Mouse (Mus musculus) hindbrain, postnatal 0 days (tissue): ENCODE data around the gene Ptpn14. TPM values are rescaled to one million over a fixed set of nuclear protein-coding genes. Genes with fewer than 3 reads are reported as not detected.

Experiments
- ATAC-seq: fragments of 200-750 bp; cut with Nextera tagmentation; 2 replicates; pipeline ENCODE4 v1.8.0; 2017; ENCODE audit warnings: mild to moderate bottlenecking, moderate TSS enrichment, moderate library complexity
- DNase-seq: peaks from one replicate; pipeline ENCODE4 v3.0.0-alpha.2; 2015; ENCODE audit warnings: low spot score
- H3K27ac ChIP-seq: fragments of 300-500 bp; sonication (generic); 2 replicates; pipeline ENCODE4 v1.5.1; 2014; ENCODE audit warnings: mild to moderate bottlenecking
- H3K27me3 ChIP-seq: fragments of 300-500 bp; sonication (generic); 2 replicates; pipeline ENCODE4 v1.6.1; 2014; ENCODE audit warnings: low read length, mixed read lengths; ENCODE audit not compliant: insufficient read depth
- H3K36me3 ChIP-seq: fragments of 300-500 bp; sonication (generic); 2 replicates; pipeline ENCODE4 v1.6.1; 2014; ENCODE audit warnings: low read length, mixed read lengths; ENCODE audit not compliant: insufficient read depth
- H3K4me1 ChIP-seq: fragments of 300-500 bp; sonication (generic); 2 replicates; pipeline ENCODE4 v1.6.1; 2014; ENCODE audit warnings: antibody characterized with exemption, low read length, mixed read lengths; ENCODE audit not compliant: insufficient read depth
- H3K4me2 ChIP-seq: fragments of 300-500 bp; sonication (generic); 2 replicates; pipeline ENCODE4 v1.6.1; 2014; ENCODE audit warnings: low read depth, mild to moderate bottlenecking, low read length, moderate library complexity, mixed read lengths
- H3K4me3 ChIP-seq: fragments of 300-500 bp; sonication (generic); 2 replicates; pipeline ENCODE4 v1.5.1; 2014; ENCODE audit warnings: low read length
- H3K9ac ChIP-seq: fragments of 300-500 bp; sonication (generic); replicated peaks from 2 replicates; pipeline ENCODE4 v1.6.1; 2014; ENCODE audit warnings: mild to moderate bottlenecking, low read length, moderate library complexity, mixed read lengths
- H3K9me3 ChIP-seq: fragments of 300-500 bp; sonication (generic); 2 replicates; pipeline ENCODE4 v1.6.1; 2016; ENCODE audit warnings: low read length, mixed read lengths
- CTCF ChIP-seq: IDR thresholded peaks from 2 replicates; pipeline ENCODE4 v1.5.1; 2016; ENCODE audit warnings: antibody characterized with exemption, control low read depth, low read depth
- WGBS: fragments of 180-500 bp; shearing (Covaris S2); extraction: QIAGEN DNeasy Blood & Tissue Kit; methylation state at CpG from one replicate; pipeline ENCODE4 v1.1.7; 2014; 5-methylcytosine and 5-hydroxymethylcytosine counted together
- polyA plus RNA-seq: library from polyadenylated mRNA; unstranded; fragments of >200 nt; fragmentation: Nextera tagmentation; extraction: Ambion mirVana; gene quantifications from 2 replicates; pipeline ENCODE4 v1.2.1, GENCODE M21; 2015
- total RNA-seq: library from RNA; depleted of rRNA; stranded (reverse); fragments of >200 nt; gene quantifications from 2 replicates; pipeline ENCODE4 v1.2.3, GENCODE M21; 2014

The Ptpn14 gene
- total and polyA plus RNA-seq, 2 experiments from 2014 or later = 1.4 to 8.2 TPM

- Histone ChIP-seq H3K9me3 (no peaks in the 10 kb centered on the region), H3K27ac (no peak overlapping the region), H3K27me3 (no peaks in the 10 kb centered on the region), H3K4me3 (no peak overlapping the region), H3K4me2 (no peak overlapping the region), H3K9ac (no peak overlapping the region), H3K4me1 (no peaks in the 10 kb centered on the region), H3K36me3 (peaks cover 13% of the 10 kb centered on the region; the same call in 1 of the 2 replicates)
- TF ChIP-seq CTCF = no peak
- peak; percentile 53; the same call in 1 of the 2 replicates for ATAC-seq
- peak; percentile 37 for DNase-seq
- 53% methylated on average over 9 of the region's 9 CpGs for WGBS
Observed at GRCm38 (mm10) chr1:189894191-189894590, 166.1 kb downstream of the Ptpn14 start.

- Histone ChIP-seq H3K4me3 (no peak overlapping the region), H3K9me3 (no peaks in the 10 kb centered on the region), H3K36me3 (peaks cover 18% of the 10 kb centered on the region; the same call in 1 of the 2 replicates), H3K27me3 (no peaks in the 10 kb centered on the region), H3K9ac (no peak overlapping the region), H3K27ac (no peak overlapping the region), H3K4me1 (no peaks in the 10 kb centered on the region), H3K4me2 (no peak overlapping the region)
- DNase-seq (no peak), ATAC-seq (no peak)
- 64% methylated on average over 9 of the region's 9 CpGs for WGBS
- no peak for TF ChIP-seq CTCF
Observed at GRCm38 (mm10) chr1:189897861-189898260, 169.8 kb downstream of the Ptpn14 start.

- TF ChIP-seq CTCF = no peak
- no peaks in the 10 kb centered on the region for H3K9me3 ChIP-seq
- H3K27me3 ChIP-seq = no peaks in the 10 kb centered on the region
- H3K36me3 ChIP-seq = peaks cover 18% of the 10 kb centered on the region; the same call in 1 of the 2 replicates
- H3K4me2 ChIP-seq = no peak overlapping the region
- WGBS = 87% methylated on average over 13 of the region's 13 CpGs
- H3K4me3 ChIP-seq = no peak overlapping the region
- no peaks in the 10 kb centered on the region for H3K4me1 ChIP-seq
- H3K9ac ChIP-seq = no peak overlapping the region
- no peak for ATAC-seq
- DNase-seq = no peak
- H3K27ac ChIP-seq = no peak overlapping the region
Observed at GRCm38 (mm10) chr1:189898708-189899107, 170.6 kb downstream of the Ptpn14 start.

DNA sequence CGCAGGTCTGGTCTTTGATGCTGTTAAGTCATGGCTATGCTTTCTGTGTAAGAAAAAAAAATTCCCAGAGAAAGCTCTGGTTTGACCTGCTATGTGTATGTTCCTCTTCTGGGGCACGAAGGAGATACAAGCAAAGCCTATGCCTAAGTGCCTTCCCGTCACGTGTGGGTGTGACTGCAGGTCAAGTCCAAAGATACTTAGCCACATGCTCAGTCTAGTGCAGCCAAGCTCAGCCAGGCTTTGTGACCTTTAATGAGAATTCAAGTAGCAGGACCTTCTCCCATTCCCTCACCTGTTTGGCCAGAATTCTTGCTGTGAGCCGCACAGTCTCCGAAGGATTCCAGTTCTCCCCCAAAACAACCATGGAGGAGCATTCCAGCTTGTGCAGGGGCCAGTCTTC is 171.5 kb downstream of the Ptpn14 start:
- H3K4me1 ChIP-seq = no peaks in the 10 kb centered on the region
- H3K4me3 ChIP-seq = no peak overlapping the region
- no peaks in the 10 kb centered on the region for H3K27me3 ChIP-seq
- H3K36me3 ChIP-seq = peaks cover 18% of the 10 kb centered on the region; the same call in 1 of the 2 replicates
- no peak for TF ChIP-seq CTCF
- H3K9ac ChIP-seq = no peak overlapping the region
- H3K4me2 ChIP-seq = no peak overlapping the region
- WGBS = 94% methylated on average over 6 of the region's 6 CpGs
- DNase-seq = no peak
- H3K9me3 ChIP-seq = no peaks in the 10 kb centered on the region
- H3K27ac ChIP-seq = no peak overlapping the region
- ATAC-seq = no peak

GRCm38 (mm10) chr1:189902413-189902812 is 174.3 kb downstream of the Ptpn14 start:
- 76% methylated on average over 9 of the region's 9 CpGs for WGBS
- Histone ChIP-seq H3K36me3 (peaks cover 5% of the 10 kb centered on the region; the same call in 1 of the 2 replicates), H3K4me3 (no peak overlapping the region), H3K27ac (no peak overlapping the region), H3K9me3 (no peaks in the 10 kb centered on the region), H3K4me1 (no peaks in the 10 kb centered on the region), H3K27me3 (no peaks in the 10 kb centered on the region), H3K4me2 (no peak overlapping the region), H3K9ac (no peak overlapping the region)
- no peak for TF ChIP-seq CTCF
- ATAC-seq (no peak), DNase-seq (no peak)

- no peak for ATAC-seq
Observed at GRCm38 (mm10) chr1:189903169-189903568, 175.1 kb downstream of the Ptpn14 start.

GRCm38 (mm10) chr1:189910685-189911345 is 182.7 kb downstream of the Ptpn14 start:
- H3K4me3 ChIP-seq = no peak overlapping the region
- H3K36me3 ChIP-seq = peaks cover 5% of the 10 kb centered on the region; the same call in 1 of the 2 replicates
- no peaks in the 10 kb centered on the region for H3K9me3 ChIP-seq
- H3K9ac ChIP-seq = no peak overlapping the region
- DNase-seq (peak; percentile 34), ATAC-seq (no peak)
- H3K4me2 ChIP-seq = no peak overlapping the region
- WGBS = 49% methylated on average over 13 of the region's 13 CpGs
- H3K4me1 ChIP-seq = no peaks in the 10 kb centered on the region
- TF ChIP-seq CTCF = no peak
- H3K27me3 ChIP-seq = no peaks in the 10 kb centered on the region
- no peak overlapping the region for H3K27ac ChIP-seq

More at GRCm38 (mm10) chr1:189903169-189903568, 175.1 kb downstream of the Ptpn14 start:
- no peaks in the 10 kb centered on the region for H3K27me3 ChIP-seq
- no peak overlapping the region for H3K27ac ChIP-seq
- no peaks in the 10 kb centered on the region for H3K4me1 ChIP-seq
- H3K36me3 ChIP-seq = peaks cover 5% of the 10 kb centered on the region; the same call in 1 of the 2 replicates
- H3K4me3 ChIP-seq = no peak overlapping the region
- DNase-seq = no peak
- WGBS = 84% methylated on average over 11 of the region's 11 CpGs
- no peak overlapping the region for H3K4me2 ChIP-seq
- H3K9ac ChIP-seq = no peak overlapping the region
- no peaks in the 10 kb centered on the region for H3K9me3 ChIP-seq
- no peak for TF ChIP-seq CTCF
